Mouse (Mus musculus) neural tube, embryonic 11.5 days (tissue): ENCODE data around the gene Tbxa2r. TPM values are rescaled to one million over a fixed set of nuclear protein-coding genes. Genes with fewer than 3 reads are reported as not detected.

Experiments
- ATAC-seq: fragments of 200-750 bp; cut with Nextera tagmentation; 2 replicates; pipeline ENCODE4 v1.8.0; 2017; ENCODE audit warnings: moderate number of reproducible peaks, mild to moderate bottlenecking, moderate TSS enrichment, moderate library complexity; ENCODE audit not compliant: insufficient read depth, low FRiP score, low TSS enrichment
- DNase-seq: peaks from one replicate; pipeline ENCODE4 v3.0.0-alpha.2; 2015; ENCODE audit warnings: low spot score
- H3K27ac ChIP-seq: fragments of 300-500 bp; sonication (generic); 2 replicates; pipeline ENCODE4 v1.5.1; 2014; ENCODE audit warnings: low read depth, mild to moderate bottlenecking, low read length
- H3K27me3 ChIP-seq: fragments of 300-500 bp; sonication (generic); 2 replicates; pipeline ENCODE4 v1.6.1; 2014; ENCODE audit warnings: mild to moderate bottlenecking, low read length, mixed read lengths; ENCODE audit not compliant: control insufficient read depth, insufficient read depth
- H3K36me3 ChIP-seq: fragments of 300-500 bp; sonication (generic); 2 replicates; pipeline ENCODE4 v1.6.1; 2014; ENCODE audit warnings: mild to moderate bottlenecking, low read length, moderate library complexity, mixed read lengths; ENCODE audit not compliant: control insufficient read depth, insufficient read depth
- H3K4me1 ChIP-seq: fragments of 300-500 bp; sonication (generic); 2 replicates; pipeline ENCODE4 v1.6.1; 2014; ENCODE audit warnings: low read length, mixed read lengths; ENCODE audit not compliant: control insufficient read depth, insufficient read depth
- H3K4me2 ChIP-seq: fragments of 300-500 bp; sonication (generic); 2 replicates; pipeline ENCODE4 v1.6.1; 2014; ENCODE audit warnings: low read depth, mild to moderate bottlenecking, moderate library complexity
- H3K4me3 ChIP-seq: fragments of 300-500 bp; sonication (generic); 2 replicates; pipeline ENCODE4 v1.5.1; 2014; ENCODE audit warnings: low read depth, low read length
- H3K9ac ChIP-seq: fragments of 300-500 bp; sonication (generic); 2 replicates; pipeline ENCODE4 v1.6.1; 2014; ENCODE audit warnings: mild to moderate bottlenecking, low read length
- H3K9me3 ChIP-seq: fragments of 300-500 bp; sonication (generic); 2 replicates; pipeline ENCODE4 v1.6.1; 2016; ENCODE audit warnings: low read length; ENCODE audit not compliant: control insufficient read depth
- WGBS: fragments of 180-500 bp; shearing (Covaris S2); extraction: QIAGEN DNeasy Blood & Tissue Kit; methylation state at CpG from one replicate; pipeline ENCODE4 v1.1.7; 2014; 5-methylcytosine and 5-hydroxymethylcytosine counted together
- polyA plus RNA-seq: library from polyadenylated mRNA; unstranded; fragments of >200 nt; fragmentation: Nextera tagmentation; extraction: Ambion mirVana; gene quantifications from 2 replicates; pipeline ENCODE4 v1.2.1, GENCODE M21; 2014

Tbxa2r gene
- polyA plus RNA-seq, 1 experiment from 2014 or later: 1.8 TPM

- peak overlapping the region; percentile 85 for H3K4me3 ChIP-seq
- no peak for DNase-seq
- 44% methylated on average over 6 of the region's 6 CpGs for WGBS
- H3K27me3 ChIP-seq: no peaks in the 10 kb centered on the region
- H3K27ac ChIP-seq: no peak overlapping the region
- H3K4me1 ChIP-seq: peaks cover 12% of the 10 kb centered on the region
- peak overlapping the region; percentile 88 for H3K4me2 ChIP-seq
- peaks cover 5% of the 10 kb centered on the region for H3K36me3 ChIP-seq
- H3K9me3 ChIP-seq: no peaks in the 10 kb centered on the region
- peak overlapping the region; percentile 89 for H3K9ac ChIP-seq
- ATAC-seq: no peak
Measured at GRCm38 (mm10) chr10:81376561-81377361, 48.2 kb downstream of the Tbxa2r start.

DNA sequence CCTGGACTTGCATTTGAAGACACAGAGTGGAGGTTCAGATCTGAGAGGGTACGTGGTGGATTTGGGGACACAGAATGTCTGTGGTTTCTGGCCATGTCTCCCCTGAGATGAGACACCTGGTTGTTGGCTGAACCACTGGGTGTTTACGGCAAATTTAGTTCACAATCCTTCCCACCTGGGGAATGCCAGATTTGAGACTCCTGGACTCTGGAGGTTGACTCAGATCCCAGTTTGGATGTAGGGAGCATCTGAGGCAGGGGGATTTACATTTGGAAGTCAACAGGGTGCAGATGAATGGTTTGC is 48.8 kb downstream of the Tbxa2r start:
- ATAC-seq (no peak), DNase-seq (no peak)
- H3K4me1 ChIP-seq: peaks cover 12% of the 10 kb centered on the region
- no peaks in the 10 kb centered on the region for H3K9me3 ChIP-seq
- H3K36me3 ChIP-seq: peaks cover 5% of the 10 kb centered on the region
- H3K4me2 ChIP-seq: peak overlapping the region; percentile 88
- peak overlapping the region; percentile 85 for H3K4me3 ChIP-seq
- H3K27ac ChIP-seq: no peak overlapping the region
- peak overlapping the region; percentile 89 for H3K9ac ChIP-seq
- 57% methylated on average over 2 of the region's 2 CpGs for WGBS
- H3K27me3 ChIP-seq: no peaks in the 10 kb centered on the region

- under 1% methylated on average over 44 of the region's 59 CpGs for WGBS
- H3K9ac ChIP-seq: peak within 1 kb of the TSS; percentile 89
- peaks cover 5% of the 10 kb centered on the region for H3K36me3 ChIP-seq
- no peaks in the 10 kb centered on the region for H3K9me3 ChIP-seq
- H3K27me3 ChIP-seq: no peaks in the 10 kb centered on the region
- H3K4me2 ChIP-seq: peak within 1 kb of the TSS; percentile 88
- H3K4me1 ChIP-seq: peaks cover 12% of the 10 kb centered on the region
- peak within 1 kb of the TSS; percentile 67 for H3K27ac ChIP-seq
- peak within 1 kb of the TSS; percentile 85 for H3K4me3 ChIP-seq
- ATAC-seq (peak; percentile 59), DNase-seq (no peak)
Measured at GRCm38 (mm10) chr10:81377793-81378552, 49.4 kb downstream of the Tbxa2r start, which contains the start of gene Fzr1. Fzr1 (minus strand) TSS chr10:81378516.

DNA sequence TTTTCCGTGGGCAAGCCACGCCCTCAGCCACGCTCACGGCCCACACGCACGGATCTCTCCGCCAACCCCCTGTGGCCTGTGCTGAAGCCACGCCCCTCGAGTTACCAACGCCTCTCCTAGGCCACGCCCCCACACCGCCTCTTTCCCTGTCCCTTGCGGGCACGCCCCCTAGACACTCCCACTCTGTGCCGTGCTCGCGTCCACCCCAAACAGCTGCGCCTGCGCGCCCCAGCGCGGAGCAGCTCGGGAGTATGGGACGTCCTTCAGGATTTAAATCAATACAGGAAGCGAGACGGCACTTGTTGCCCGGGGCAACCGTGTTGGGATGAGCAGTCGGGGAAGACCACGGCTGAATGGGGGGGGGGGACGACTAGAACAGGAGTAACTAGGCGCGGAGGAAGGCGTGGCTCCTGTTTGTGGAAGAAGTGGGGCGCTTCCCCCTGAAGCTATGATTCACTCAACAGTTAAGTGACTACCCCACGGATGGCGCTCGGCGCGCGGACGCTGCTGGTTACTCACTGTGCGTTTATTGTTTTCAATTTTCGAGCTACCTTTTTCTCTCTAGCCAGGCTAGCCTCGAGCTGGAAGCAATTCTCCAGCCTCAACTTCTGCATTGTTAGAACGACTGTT is 50.1 kb downstream of the Tbxa2r start:
- Histone ChIP-seq H3K4me2 (peak overlapping the region; percentile 88), H3K4me1 (peaks cover 12% of the 10 kb centered on the region), H3K36me3 (peaks cover 2% of the 10 kb centered on the region), H3K4me3 (peak overlapping the region; percentile 85), H3K9ac (peak overlapping the region; percentile 89), H3K9me3 (no peaks in the 10 kb centered on the region), H3K27ac (peak overlapping the region; percentile 67; the same call in 1 of the 2 replicates), H3K27me3 (no peaks in the 10 kb centered on the region)
- peak; percentile 95 for ATAC-seq
- DNase-seq: peak; percentile 100
- 1% methylated on average over 43 of the region's 46 CpGs for WGBS

GRCm38 (mm10) chr10:81379183-81379553 is 50.6 kb downstream of the Tbxa2r start:
- H3K9me3 ChIP-seq: no peaks in the 10 kb centered on the region
- DNase-seq (no peak), ATAC-seq (0 out of 2 replicates have a peak, but pooled peaks have one; percentile 4)
- H3K27me3 ChIP-seq: no peaks in the 10 kb centered on the region
- H3K27ac ChIP-seq: peak overlapping the region; percentile 67; the same call in 1 of the 2 replicates
- peak overlapping the region; percentile 62 for H3K9ac ChIP-seq
- H3K4me3 ChIP-seq: peak overlapping the region; percentile 85
- H3K4me1 ChIP-seq: peaks cover 12% of the 10 kb centered on the region
- H3K36me3 ChIP-seq: 0 out of 2 replicates have a peak, but pooled peaks cover 2% of the 10 kb centered on the region
- 63% methylated on average over 3 of the region's 3 CpGs for WGBS
- peak overlapping the region; percentile 59 for H3K4me2 ChIP-seq

DNA sequence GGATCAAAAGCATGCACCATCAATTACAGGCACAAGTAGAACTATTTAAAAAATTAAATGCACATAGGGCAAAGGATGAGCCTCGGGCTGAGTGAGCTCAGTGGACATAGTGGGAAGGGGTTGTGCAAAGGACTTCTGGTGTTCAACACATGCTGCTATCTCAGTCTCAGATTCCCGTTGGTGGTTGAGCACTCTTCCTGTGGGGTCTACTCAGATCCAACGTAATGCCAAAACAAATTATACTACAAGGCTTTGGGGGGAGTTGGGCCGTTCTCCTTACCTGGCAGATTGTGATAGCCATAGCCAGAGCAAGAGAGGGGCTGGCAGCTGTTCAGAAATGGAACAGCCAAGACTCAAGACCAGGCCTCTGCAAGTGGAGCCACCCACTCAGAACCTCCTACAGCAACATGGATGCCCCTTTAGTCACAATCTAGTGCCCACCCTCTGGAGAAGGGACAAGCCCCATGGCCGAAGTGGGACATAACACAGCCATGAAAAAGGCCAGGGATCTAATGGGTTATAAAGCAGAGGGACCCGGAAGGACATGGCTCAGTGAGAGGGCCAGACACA is 51.4 kb downstream of the Tbxa2r start:
- DNase-seq (no peak), ATAC-seq (no peak)
- no peak overlapping the region for H3K4me3 ChIP-seq
- H3K4me2 ChIP-seq: no peak overlapping the region
- H3K9me3 ChIP-seq: no peaks in the 10 kb centered on the region
- H3K27ac ChIP-seq: no peak overlapping the region
- 94% methylated on average over 6 of the region's 6 CpGs for WGBS
- no peaks in the 10 kb centered on the region for H3K27me3 ChIP-seq
- no peak overlapping the region for H3K9ac ChIP-seq
- H3K4me1 ChIP-seq: peaks cover 13% of the 10 kb centered on the region
- 0 out of 2 replicates have a peak, but pooled peaks cover 2% of the 10 kb centered on the region for H3K36me3 ChIP-seq

DNA sequence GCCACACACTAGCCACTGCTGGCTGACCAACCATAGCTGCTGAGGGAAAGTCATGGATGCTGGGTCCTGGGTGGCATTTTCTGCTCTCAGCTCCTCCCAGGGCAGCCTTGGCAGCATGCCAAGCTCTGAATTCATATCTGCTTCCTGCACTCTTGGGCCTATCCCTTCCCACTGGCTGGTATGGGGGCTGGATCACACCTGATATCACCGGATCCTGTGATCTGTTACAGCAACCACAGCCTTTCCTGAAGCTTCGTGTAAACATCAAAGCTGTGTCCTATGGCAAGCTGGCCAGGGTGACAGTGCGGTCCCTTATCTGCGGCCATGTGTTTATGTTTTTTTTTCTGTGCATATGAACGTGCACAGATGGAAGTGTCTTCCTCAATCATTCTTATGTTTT is 53.5 kb downstream of the Tbxa2r start:
- no peak for DNase-seq
- H3K4me1 ChIP-seq: peaks cover 15% of the 10 kb centered on the region
- ATAC-seq: no peak
- H3K4me2 ChIP-seq: no peak overlapping the region
- H3K4me3 ChIP-seq: no peak overlapping the region
- peaks cover 8% of the 10 kb centered on the region for H3K36me3 ChIP-seq
- no peaks in the 10 kb centered on the region for H3K27me3 ChIP-seq
- no peaks in the 10 kb centered on the region for H3K9me3 ChIP-seq
- H3K9ac ChIP-seq: no peak overlapping the region
- WGBS: 91% methylated on average over 5 of the region's 5 CpGs
- no peak overlapping the region for H3K27ac ChIP-seq

GRCm38 (mm10) chr10:81383802-81384604 is 55.5 kb downstream of the Tbxa2r start, which contains the start of the genes Dohh and Gm48551:
Dohh (plus strand) TSS chr10:81384428.
Gm48551 (plus strand) TSS chr10:81384466.
- Histone ChIP-seq H3K27me3 (no peaks in the 10 kb centered on the region), H3K4me1 (peaks cover 9% of the 10 kb centered on the region), H3K4me2 (peak within 1 kb of the TSS; percentile 90), H3K9me3 (no peaks in the 10 kb centered on the region), H3K4me3 (peak within 1 kb of the TSS; percentile 88), H3K9ac (peak within 1 kb of the TSS; percentile 78), H3K36me3 (peaks cover 18% of the 10 kb centered on the region), H3K27ac (peak within 1 kb of the TSS; percentile 47)
- 6% methylated on average over 53 of the region's 54 CpGs for WGBS
- ATAC-seq: peak; percentile 91
- peak; percentile 95 for DNase-seq
